Mouse (Mus musculus): ENCODE results near the gene Fcrl5. TPM values are rescaled to one million over a fixed set of nuclear protein-coding genes. Genes with fewer than 3 reads are reported as not detected.
A peak's percentile ranks its signal among the peaks of the same experiment; 100 is the strongest.

The Fcrl5 gene
- polyA plus RNA-seq, 1 experiment: not detected

- no peaks in the 10 kb centered on the region for H3K36me3 ChIP-seq (ENCODE audit: control insufficient read depth, insufficient read depth, low read length)
- no peaks in the 10 kb centered on the region for H3K27me3 ChIP-seq (ENCODE audit: control insufficient read depth, insufficient read depth, low read length)
- no peak overlapping the region for H3K4me3 ChIP-seq (ENCODE audit: control insufficient read depth, low read depth, low read length)
- no peak overlapping the region for H3K27ac ChIP-seq (ENCODE audit: control insufficient read depth, insufficient read depth, low read depth, low read length)
- TF ChIP-seq CTCF (IDR thresholded peaks at IDR 0.05; ENCODE audit: control insufficient read depth, insufficient read depth, insufficient replicate concordance, low read depth, low read length): no peak
- TF ChIP-seq POLR2A (IDR thresholded peaks at IDR 0.05; ENCODE audit: control insufficient read depth, low read depth, low read length): no peak
- peaks cover 4% of the 10 kb centered on the region; the same call in 1 of the 2 replicates for H3K4me1 ChIP-seq (ENCODE audit: control insufficient read depth, insufficient read depth, low read length)
These were observed 25.0 kb upstream of the Fcrl5 start for GRCm38 (mm10) chr3:87410605-87411004.

- TF ChIP-seq CTCF (IDR thresholded peaks at IDR 0.05; ENCODE audit: control insufficient read depth, insufficient read depth, insufficient replicate concordance, low read depth, low read length) (peak; percentile 92), POLR2A (IDR thresholded peaks at IDR 0.05; ENCODE audit: control insufficient read depth, low read depth, low read length) (no peak)
- H3K27me3 ChIP-seq (ENCODE audit: control insufficient read depth, insufficient read depth, low read length): no peaks in the 10 kb centered on the region
- H3K4me1 ChIP-seq (ENCODE audit: control insufficient read depth, insufficient read depth, low read length): peaks cover 4% of the 10 kb centered on the region; the same call in 1 of the 2 replicates
- no peak overlapping the region; the same call in 1 of the 2 replicates for H3K4me3 ChIP-seq (ENCODE audit: control insufficient read depth, low read depth, low read length)
- H3K36me3 ChIP-seq (ENCODE audit: control insufficient read depth, insufficient read depth, low read length): no peaks in the 10 kb centered on the region
- no peak overlapping the region for H3K27ac ChIP-seq (ENCODE audit: control insufficient read depth, insufficient read depth, low read depth, low read length)
These were observed 24.4 kb upstream of the Fcrl5 start for GRCm38 (mm10) chr3:87411150-87411549.

- no peaks in the 10 kb centered on the region for H3K27me3 ChIP-seq (ENCODE audit: control insufficient read depth, insufficient read depth, low read length)
- TF ChIP-seq CTCF (IDR thresholded peaks at IDR 0.05; ENCODE audit: control insufficient read depth, insufficient read depth, insufficient replicate concordance, low read depth, low read length) (no peak), POLR2A (IDR thresholded peaks at IDR 0.05; ENCODE audit: control insufficient read depth, low read depth, low read length) (no peak)
- no peaks in the 10 kb centered on the region for H3K4me1 ChIP-seq (ENCODE audit: control insufficient read depth, insufficient read depth, low read length)
- no peak overlapping the region for H3K27ac ChIP-seq (ENCODE audit: control insufficient read depth, insufficient read depth, low read depth, low read length)
- no peak overlapping the region for H3K4me3 ChIP-seq (ENCODE audit: control insufficient read depth, low read depth, low read length)
- H3K36me3 ChIP-seq (ENCODE audit: control insufficient read depth, insufficient read depth, low read length): no peaks in the 10 kb centered on the region
These were observed 14.9 kb upstream of the Fcrl5 start for GRCm38 (mm10) chr3:87420645-87421044.

GRCm38 (mm10) chr3:87422386-87422910 is 13.1 kb upstream of the Fcrl5 start:
- Histone ChIP-seq H3K27ac (ENCODE audit: control insufficient read depth, insufficient read depth, low read depth, low read length) (no peak overlapping the region), H3K27me3 (ENCODE audit: control insufficient read depth, insufficient read depth, low read length) (no peaks in the 10 kb centered on the region), H3K36me3 (ENCODE audit: control insufficient read depth, insufficient read depth, low read length) (no peaks in the 10 kb centered on the region), H3K4me3 (ENCODE audit: control insufficient read depth, low read depth, low read length) (no peak overlapping the region), H3K4me1 (ENCODE audit: control insufficient read depth, insufficient read depth, low read length) (no peaks in the 10 kb centered on the region)
- no peak for TF ChIP-seq CTCF (IDR thresholded peaks at IDR 0.05; ENCODE audit: control insufficient read depth, insufficient read depth, insufficient replicate concordance, low read depth, low read length)
- TF ChIP-seq POLR2A (IDR thresholded peaks at IDR 0.05; ENCODE audit: control insufficient read depth, low read depth, low read length): no peak

- Histone ChIP-seq H3K36me3 (ENCODE audit: control insufficient read depth, insufficient read depth, low read length) (no peaks in the 10 kb centered on the region), H3K4me3 (ENCODE audit: control insufficient read depth, low read depth, low read length) (no peak overlapping the region), H3K27ac (ENCODE audit: control insufficient read depth, insufficient read depth, low read depth, low read length) (no peak overlapping the region), H3K4me1 (ENCODE audit: control insufficient read depth, insufficient read depth, low read length) (no peaks in the 10 kb centered on the region), H3K27me3 (ENCODE audit: control insufficient read depth, insufficient read depth, low read length) (no peaks in the 10 kb centered on the region)
- TF ChIP-seq POLR2A (IDR thresholded peaks at IDR 0.05; ENCODE audit: control insufficient read depth, low read depth, low read length) (no peak), CTCF (IDR thresholded peaks at IDR 0.05; ENCODE audit: control insufficient read depth, insufficient read depth, insufficient replicate concordance, low read depth, low read length) (no peak)
These were observed 5.0 kb downstream of the Fcrl5 start for GRCm38 (mm10) chr3:87440586-87440985.

- no peak overlapping the region for H3K27ac ChIP-seq (ENCODE audit: control insufficient read depth, insufficient read depth, low read depth, low read length)
- TF ChIP-seq POLR2A (IDR thresholded peaks at IDR 0.05; ENCODE audit: control insufficient read depth, low read depth, low read length) (no peak), CTCF (IDR thresholded peaks at IDR 0.05; ENCODE audit: control insufficient read depth, insufficient read depth, insufficient replicate concordance, low read depth, low read length) (no peak)
- no peaks in the 10 kb centered on the region for H3K36me3 ChIP-seq (ENCODE audit: control insufficient read depth, insufficient read depth, low read length)
- no peaks in the 10 kb centered on the region for H3K4me1 ChIP-seq (ENCODE audit: control insufficient read depth, insufficient read depth, low read length)
- no peaks in the 10 kb centered on the region for H3K27me3 ChIP-seq (ENCODE audit: control insufficient read depth, insufficient read depth, low read length)
- no peak overlapping the region for H3K4me3 ChIP-seq (ENCODE audit: control insufficient read depth, low read depth, low read length)
These were observed 8.4 kb downstream of the Fcrl5 start for GRCm38 (mm10) chr3:87443968-87444367.

- TF ChIP-seq CTCF (IDR thresholded peaks at IDR 0.05; ENCODE audit: control insufficient read depth, insufficient read depth, insufficient replicate concordance, low read depth, low read length) (no peak), POLR2A (IDR thresholded peaks at IDR 0.05; ENCODE audit: control insufficient read depth, low read depth, low read length) (no peak)
- Histone ChIP-seq H3K27ac (ENCODE audit: control insufficient read depth, insufficient read depth, low read depth, low read length) (no peak overlapping the region), H3K4me1 (ENCODE audit: control insufficient read depth, insufficient read depth, low read length) (no peaks in the 10 kb centered on the region), H3K36me3 (ENCODE audit: control insufficient read depth, insufficient read depth, low read length) (no peaks in the 10 kb centered on the region), H3K4me3 (ENCODE audit: control insufficient read depth, low read depth, low read length) (no peak overlapping the region), H3K27me3 (ENCODE audit: control insufficient read depth, insufficient read depth, low read length) (no peaks in the 10 kb centered on the region)
These were observed 29.9 kb downstream of the Fcrl5 start for GRCm38 (mm10) chr3:87465454-87465853.

Measured in testis, adult 2 months (tissue).